Mouse (Mus musculus): ENCODE measurements around the gene Olfr1293-ps. TPM values are rescaled to one million over a fixed set of nuclear protein-coding genes. Genes with fewer than 3 reads are reported as not detected.

Olfr1293-ps gene
- total RNA-seq (2015; ENCODE audit: low replicate concordance), result not detected in 2 replicates
- total RNA-seq (2017; ENCODE audit: low replicate concordance), result not detected in 2 replicates

DNA sequence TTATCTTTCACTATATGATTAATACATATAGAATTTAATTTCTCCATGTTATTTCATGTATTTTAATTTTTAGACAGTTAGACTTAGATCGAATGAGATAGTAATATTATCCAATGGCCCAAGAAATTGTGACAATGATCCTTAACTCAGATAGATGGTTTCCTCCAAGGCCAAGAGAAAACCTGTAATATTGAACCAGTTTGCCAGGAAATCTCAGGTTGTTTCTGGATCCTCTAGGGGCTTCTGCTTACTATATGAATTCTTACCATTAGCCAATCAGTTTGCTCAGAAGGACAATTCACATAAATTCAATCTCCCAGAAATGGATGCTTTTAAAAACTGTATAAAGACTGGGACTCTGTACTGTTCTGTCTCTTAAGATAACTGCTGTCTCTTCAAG lies at the start of gene Olfr1293-ps:
Gene Olfr1293-ps (plus strand): TSS at position 301 of the 400 bp plus-strand sequence.
- ATAC-seq (replicated peaks; ENCODE audit: low FRiP score, poor library complexity, severe bottlenecking), result no peak

DNA sequence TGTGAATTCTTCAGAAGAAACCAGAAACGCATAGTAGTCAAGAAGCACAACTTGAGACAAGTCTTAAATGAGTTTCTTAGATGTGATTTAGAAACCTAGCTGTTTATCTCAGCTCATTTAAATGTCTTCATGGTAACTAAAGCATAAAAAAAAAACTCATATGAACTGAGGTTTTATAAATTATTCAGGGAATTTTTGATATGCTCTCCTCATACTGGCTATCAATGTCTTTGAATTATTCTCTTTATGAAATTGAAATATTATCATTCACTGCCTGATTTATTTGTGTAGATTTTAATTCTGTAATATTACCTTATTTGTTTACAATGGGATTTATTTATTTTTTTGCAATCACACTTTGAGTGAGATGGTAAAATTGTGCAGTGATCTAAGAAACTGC lies 44.5 kb upstream of the Olfr1293-ps start, which contains the start of gene Olfr1289:
Gene Olfr1289 (plus strand): TSS at position 301 of the 400 bp plus-strand sequence.
- no peak for ATAC-seq (replicated peaks; ENCODE audit: low FRiP score, poor library complexity, severe bottlenecking)

DNA sequence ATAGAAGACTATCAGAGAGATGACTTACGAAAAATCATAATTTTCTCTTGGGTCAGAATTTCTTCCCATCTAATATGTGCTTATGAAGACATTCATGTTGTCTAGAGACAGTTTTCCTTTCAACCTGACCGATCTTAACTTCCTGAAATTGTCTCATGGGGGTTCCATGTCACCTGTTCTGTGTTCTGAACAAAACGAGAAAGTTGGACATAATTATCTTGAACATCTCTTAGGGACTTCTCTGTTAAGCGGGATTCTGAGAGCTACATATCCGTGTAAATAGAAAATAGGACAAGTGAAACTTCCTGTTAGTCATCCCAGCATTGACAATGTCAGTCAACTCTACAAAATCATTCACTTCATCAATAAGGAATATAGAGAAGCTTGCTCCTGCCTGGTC lies 31.3 kb upstream of the Olfr1293-ps start, which contains the start of gene Olfr1290:
Gene Olfr1290 (minus strand): TSS at position 101 of the 400 bp plus-strand sequence.
- ATAC-seq (replicated peaks; ENCODE audit: low FRiP score, poor library complexity, severe bottlenecking), result no peak

DNA sequence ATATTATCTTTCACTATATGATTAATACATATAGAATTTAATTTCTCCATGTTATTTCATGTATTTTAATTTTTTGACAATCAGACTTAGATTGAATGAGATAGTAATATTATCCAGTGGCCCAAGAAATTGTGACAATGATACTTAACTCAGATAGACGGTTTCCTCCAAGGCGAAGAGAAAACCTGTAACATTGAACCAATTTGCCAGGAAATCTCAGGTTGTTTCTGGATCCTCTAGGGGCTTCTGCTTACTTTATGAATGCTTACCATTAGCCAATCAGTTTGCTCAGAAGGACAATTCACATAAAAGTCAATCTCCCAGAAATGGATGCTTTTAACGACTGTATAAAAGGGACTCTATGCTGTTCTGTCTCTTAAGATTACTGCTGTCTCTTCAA lies 28.1 kb upstream of the Olfr1293-ps start, which contains the start of gene Olfr1291-ps1:
Gene Olfr1291-ps1 (plus strand): TSS at position 301 of the 400 bp plus-strand sequence.
- no peak for ATAC-seq (replicated peaks; ENCODE audit: low FRiP score, poor library complexity, severe bottlenecking)

DNA sequence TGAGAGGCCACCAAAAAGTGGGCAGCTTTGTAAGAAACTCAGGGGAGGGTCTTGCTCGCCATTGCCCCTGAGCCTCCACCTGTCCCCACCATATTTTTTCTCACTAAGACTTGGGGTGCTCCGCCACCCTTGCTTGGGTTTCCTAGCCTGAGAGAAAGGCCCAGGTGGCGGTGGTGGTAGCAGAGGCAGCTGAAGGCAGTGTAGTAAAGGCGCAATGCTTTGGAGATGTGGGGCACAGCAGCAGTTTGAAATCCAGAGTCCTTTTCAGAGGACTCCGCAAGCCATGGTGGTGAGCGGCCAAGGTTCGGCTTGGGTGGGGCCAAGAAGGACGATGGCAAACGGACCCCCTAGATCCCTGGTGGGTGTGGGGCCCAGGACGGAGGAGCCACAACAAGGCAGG lies 7.6 kb upstream of the Olfr1293-ps start:
- no peak for ATAC-seq (replicated peaks; ENCODE audit: low FRiP score, poor library complexity, severe bottlenecking)

DNA sequence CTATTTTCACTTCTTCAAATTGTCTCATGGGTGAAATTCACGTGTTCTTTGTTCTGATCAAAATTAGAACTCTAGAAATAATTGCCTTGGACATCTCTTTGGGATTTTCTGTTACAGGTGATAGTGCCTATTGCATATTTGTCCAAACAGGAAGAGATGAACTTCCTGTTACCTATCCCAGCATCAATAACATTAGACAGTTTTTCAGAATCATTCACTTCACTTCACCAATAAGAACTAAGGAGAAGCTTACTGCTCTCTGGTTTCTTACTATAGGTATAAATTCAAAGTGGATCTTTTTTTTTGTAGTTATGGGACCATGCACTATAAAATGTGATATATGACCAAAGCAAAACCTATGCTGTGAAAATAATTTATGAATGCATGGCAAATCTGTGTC lies 15.2 kb downstream of the Olfr1293-ps start, which contains the start of gene Olfr1294:
Gene Olfr1294 (minus strand): TSS at position 101 of the 400 bp plus-strand sequence.
- no peak for ATAC-seq (replicated peaks; ENCODE audit: low FRiP score, poor library complexity, severe bottlenecking)

DNA sequence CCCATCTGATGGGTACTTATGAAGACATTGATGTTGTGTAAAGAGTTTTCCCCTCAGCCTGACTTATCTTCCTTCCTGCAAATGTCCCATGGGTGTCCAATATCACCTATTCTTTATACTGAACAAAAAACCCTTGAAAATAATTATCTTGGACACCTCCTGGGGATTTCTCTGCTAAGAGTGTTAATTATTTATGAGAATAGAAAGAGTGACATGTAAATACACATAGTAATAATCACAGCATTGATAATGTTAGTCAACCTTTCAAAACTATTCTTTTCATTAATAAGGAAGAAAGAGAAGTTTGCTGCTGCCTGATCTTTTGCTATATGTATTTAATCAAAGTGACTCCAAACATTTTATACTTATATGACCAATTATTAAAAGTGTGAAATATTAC lies 44.6 kb downstream of the Olfr1293-ps start, which contains the start of gene Olfr1295:
Gene Olfr1295 (minus strand): TSS at position 101 of the 400 bp plus-strand sequence.
- ATAC-seq (replicated peaks; ENCODE audit: low FRiP score, poor library complexity, severe bottlenecking), result no peak

Other genes starting within 250 kb of the Olfr1293-ps start
- gene Olfr1278, start 235.1 kb upstream of the Olfr1293-ps start, total RNA-seq (2015; ENCODE audit: low replicate concordance), result not detected in 2 replicates
- not detected in 2 replicates for gene Olfr1278, start 235.1 kb upstream of the Olfr1293-ps start, total RNA-seq (2017; ENCODE audit: low replicate concordance)
- gene Olfr1279, start 224.6 kb upstream of the Olfr1293-ps start, total RNA-seq (2015; ENCODE audit: low replicate concordance), result not detected in 2 replicates
- not detected in 2 replicates for gene Olfr1279, start 224.6 kb upstream of the Olfr1293-ps start, total RNA-seq (2017; ENCODE audit: low replicate concordance)
- not detected in 2 replicates for gene Olfr1280, start 211.2 kb upstream of the Olfr1293-ps start, total RNA-seq (2015; ENCODE audit: low replicate concordance)
- gene Olfr1280, start 211.2 kb upstream of the Olfr1293-ps start, total RNA-seq (2017; ENCODE audit: low replicate concordance), result not detected in 2 replicates
- not detected in 2 replicates for gene Olfr1281, start 198.7 kb upstream of the Olfr1293-ps start, total RNA-seq (2015; ENCODE audit: low replicate concordance)
- not detected in 2 replicates for gene Olfr1281, start 198.7 kb upstream of the Olfr1293-ps start, total RNA-seq (2017; ENCODE audit: low replicate concordance)
- gene Olfr1282, start 189.1 kb upstream of the Olfr1293-ps start, total RNA-seq (2015; ENCODE audit: low replicate concordance), result not detected in 2 replicates
- gene Olfr1282, start 189.1 kb upstream of the Olfr1293-ps start, total RNA-seq (2017; ENCODE audit: low replicate concordance), result not detected in 2 replicates
- gene Olfr1283, start 158.4 kb upstream of the Olfr1293-ps start, total RNA-seq (2015; ENCODE audit: low replicate concordance), result not detected in 2 replicates
- gene Olfr1283, start 158.4 kb upstream of the Olfr1293-ps start, total RNA-seq (2017; ENCODE audit: low replicate concordance), result not detected in 2 replicates
- gene Olfr1284, start 149.7 kb upstream of the Olfr1293-ps start, total RNA-seq (2015; ENCODE audit: low replicate concordance), result not detected in 2 replicates
- gene Olfr1284, start 149.7 kb upstream of the Olfr1293-ps start, total RNA-seq (2017; ENCODE audit: low replicate concordance), result not detected in 2 replicates
- not detected in 2 replicates for gene Olfr1286, start 102.1 kb upstream of the Olfr1293-ps start, total RNA-seq (2015; ENCODE audit: low replicate concordance)
- gene Olfr1286, start 102.1 kb upstream of the Olfr1293-ps start, total RNA-seq (2017; ENCODE audit: low replicate concordance), result not detected in 2 replicates
- gene Olfr1287, start 76.1 kb upstream of the Olfr1293-ps start, total RNA-seq (2015; ENCODE audit: low replicate concordance), result not detected in 2 replicates
- not detected in 2 replicates for gene Olfr1287, start 76.1 kb upstream of the Olfr1293-ps start, total RNA-seq (2017; ENCODE audit: low replicate concordance)
- gene Olfr1288, start 51.1 kb upstream of the Olfr1293-ps start, total RNA-seq (2015; ENCODE audit: low replicate concordance), result not detected in 2 replicates
- gene Olfr1288, start 51.1 kb upstream of the Olfr1293-ps start, total RNA-seq (2017; ENCODE audit: low replicate concordance), result not detected in 2 replicates
- gene Olfr1289, start 44.4 kb upstream of the Olfr1293-ps start, total RNA-seq (2015; ENCODE audit: low replicate concordance), result not detected in 2 replicates
- gene Olfr1289, start 44.4 kb upstream of the Olfr1293-ps start, total RNA-seq (2017; ENCODE audit: low replicate concordance), result not detected in 2 replicates
- gene Olfr1290, start 31.4 kb upstream of the Olfr1293-ps start, total RNA-seq (2015; ENCODE audit: low replicate concordance), result not detected in 2 replicates
- not detected in 2 replicates for gene Olfr1290, start 31.4 kb upstream of the Olfr1293-ps start, total RNA-seq (2017; ENCODE audit: low replicate concordance)
- gene Olfr1291-ps1, start 28.0 kb upstream of the Olfr1293-ps start, total RNA-seq (2015; ENCODE audit: low replicate concordance), result not detected in 2 replicates
- not detected in 2 replicates for gene Olfr1291-ps1, start 28.0 kb upstream of the Olfr1293-ps start, total RNA-seq (2017; ENCODE audit: low replicate concordance)
- gene Olfr1294, start 15.1 kb downstream of the Olfr1293-ps start, total RNA-seq (2015; ENCODE audit: low replicate concordance), result not detected in 2 replicates
- gene Olfr1294, start 15.1 kb downstream of the Olfr1293-ps start, total RNA-seq (2017; ENCODE audit: low replicate concordance), result not detected in 2 replicates
- not detected in 2 replicates for gene Olfr1295, start 44.5 kb downstream of the Olfr1293-ps start, total RNA-seq (2015; ENCODE audit: low replicate concordance)
- gene Olfr1295, start 44.5 kb downstream of the Olfr1293-ps start, total RNA-seq (2017; ENCODE audit: low replicate concordance), result not detected in 2 replicates
- gene Olfr1297, start 101.3 kb downstream of the Olfr1293-ps start, total RNA-seq (2015; ENCODE audit: low replicate concordance), result not detected in 2 replicates
- not detected in 2 replicates for gene Olfr1297, start 101.3 kb downstream of the Olfr1293-ps start, total RNA-seq (2017; ENCODE audit: low replicate concordance)
- not detected in 2 replicates for gene Olfr1298, start 124.0 kb downstream of the Olfr1293-ps start, total RNA-seq (2015; ENCODE audit: low replicate concordance)
- gene Olfr1298, start 124.0 kb downstream of the Olfr1293-ps start, total RNA-seq (2017; ENCODE audit: low replicate concordance), result not detected in 2 replicates
- not detected in 2 replicates for gene Olfr1299, start 136.2 kb downstream of the Olfr1293-ps start, total RNA-seq (2015; ENCODE audit: low replicate concordance)
- gene Olfr1299, start 136.2 kb downstream of the Olfr1293-ps start, total RNA-seq (2017; ENCODE audit: low replicate concordance), result not detected in 2 replicates
- gene Olfr1301, start 225.8 kb downstream of the Olfr1293-ps start, total RNA-seq (2015; ENCODE audit: low replicate concordance), result not detected in 2 replicates
- not detected in 2 replicates for gene Olfr1301, start 225.8 kb downstream of the Olfr1293-ps start, total RNA-seq (2017; ENCODE audit: low replicate concordance)

All from erythroid progenitor cell, adult 5-6 weeks (primary cell).